Mouse (Mus musculus) embryonic facial prominence, embryonic 12.5 days (tissue): Measurements from ENCODE around the gene Ptpn5. TPM values are rescaled to one million over a fixed set of nuclear protein-coding genes. Genes with fewer than 3 reads are reported as not detected.

Experiments
- ATAC-seq: fragments of 200-750 bp; cut with Nextera tagmentation; 2 replicates; pipeline ENCODE4 v1.8.0; 2017; ENCODE audit not compliant: insufficient number of reproducible peaks, insufficient read depth, low FRiP score, low TSS enrichment
- H3K27ac ChIP-seq: fragments of 300-500 bp; sonication (generic); 2 replicates; pipeline ENCODE4 v1.5.1; 2016; ENCODE audit warnings: mild to moderate bottlenecking
- H3K27me3 ChIP-seq: fragments of 300-500 bp; sonication (generic); 2 replicates; pipeline ENCODE4 v1.6.1; 2016; ENCODE audit warnings: mild to moderate bottlenecking, moderate library complexity
- H3K36me3 ChIP-seq: fragments of 300-500 bp; sonication (generic); 2 replicates; pipeline ENCODE4 v1.6.1; 2016; ENCODE audit warnings: mild to moderate bottlenecking
- H3K4me1 ChIP-seq: fragments of 300-500 bp; sonication (generic); 2 replicates; pipeline ENCODE4 v1.6.1; 2016
- H3K4me2 ChIP-seq: fragments of 300-500 bp; sonication (generic); replicated peaks from 2 replicates; pipeline ENCODE4 v1.6.1; 2016; ENCODE audit warnings: mild to moderate bottlenecking, moderate library complexity
- H3K4me3 ChIP-seq: fragments of 300-500 bp; sonication (generic); 2 replicates; pipeline ENCODE4 v1.5.1; 2016; ENCODE audit warnings: mild to moderate bottlenecking
- H3K9ac ChIP-seq: fragments of 300-500 bp; sonication (generic); 2 replicates; pipeline ENCODE4 v1.6.1; 2016; ENCODE audit warnings: mild to moderate bottlenecking, moderate library complexity
- H3K9me3 ChIP-seq: fragments of 300-500 bp; sonication (generic); 2 replicates; pipeline ENCODE4 v1.6.1; 2016; ENCODE audit warnings: mild to moderate bottlenecking, moderate library complexity
- WGBS: fragments of 180-500 bp; shearing (Covaris S2); methylation state at CpG from one replicate; pipeline ENCODE4 v1.1.7; 2016; 5-methylcytosine and 5-hydroxymethylcytosine counted together
- polyA plus RNA-seq: library from polyadenylated mRNA; unstranded; fragments of >200 nt; fragmentation: Nextera tagmentation; extraction: Ambion mirVana; gene quantifications from 2 replicates; pipeline ENCODE4 v1.2.1, GENCODE M21; 2016

The Ptpn5 gene
- polyA plus RNA-seq, 1 experiment from 2014 or later: 2.3 TPM

DNA sequence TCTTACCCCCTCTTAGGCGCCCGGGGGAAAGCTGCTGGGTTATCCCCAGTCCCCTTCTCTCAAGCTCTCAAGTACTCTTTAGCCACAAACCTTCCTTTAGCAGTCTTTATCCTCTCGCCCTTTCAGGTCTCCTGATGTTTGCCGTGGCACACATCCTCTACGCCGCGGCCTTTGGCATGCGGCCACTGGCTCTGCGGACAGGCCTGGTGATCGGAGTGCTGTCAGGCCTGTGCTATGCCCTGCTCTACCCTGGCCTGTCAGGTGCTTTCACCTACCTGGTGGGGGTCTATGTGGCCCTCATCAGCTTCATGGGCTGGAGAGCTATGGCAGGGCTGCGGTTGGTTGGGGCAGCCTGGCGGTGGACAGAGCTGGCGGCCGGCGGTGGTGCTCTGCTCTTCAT lies 80.2 kb downstream of the Ptpn5 start:
- H3K4me2 ChIP-seq: no peak overlapping the region
- peaks cover 15% of the 10 kb centered on the region for H3K4me1 ChIP-seq
- no peak overlapping the region for H3K9ac ChIP-seq
- 90% methylated on average over 15 of the region's 15 CpGs for WGBS
- ATAC-seq: no peak
- no peaks in the 10 kb centered on the region for H3K9me3 ChIP-seq
- H3K27ac ChIP-seq: no peak overlapping the region
- H3K36me3 ChIP-seq: peaks cover 6% of the 10 kb centered on the region; the same call in 1 of the 2 replicates
- H3K4me3 ChIP-seq: no peak overlapping the region
- H3K27me3 ChIP-seq: no peaks in the 10 kb centered on the region

DNA sequence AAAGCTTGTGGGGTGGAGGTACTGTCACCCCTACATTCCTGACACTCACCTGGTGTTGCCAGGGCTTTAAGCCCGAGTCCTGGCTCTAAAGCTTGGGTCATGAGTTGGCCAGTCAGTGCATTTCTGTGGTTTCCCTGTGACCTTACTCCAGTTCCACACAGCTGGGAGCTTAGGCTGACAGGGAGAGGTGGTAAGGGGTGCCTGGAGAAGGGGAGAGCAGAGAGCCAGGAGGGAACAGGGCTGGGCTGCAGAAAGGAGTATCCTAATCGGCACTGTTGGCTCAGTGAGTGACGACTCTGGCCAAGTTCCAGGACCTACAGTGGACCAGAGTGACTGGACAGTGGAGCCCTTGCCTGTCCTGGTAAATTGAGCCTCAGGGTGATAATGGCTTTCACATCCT lies 81.2 kb downstream of the Ptpn5 start:
- Histone ChIP-seq H3K27me3 (no peaks in the 10 kb centered on the region), H3K9me3 (no peaks in the 10 kb centered on the region), H3K4me2 (peak overlapping the region; percentile 80), H3K36me3 (peaks cover 6% of the 10 kb centered on the region; the same call in 1 of the 2 replicates), H3K9ac (peak overlapping the region; percentile 11; the same call in 1 of the 2 replicates), H3K4me3 (0 out of 2 replicates have a peak overlapping the region, but pooled peaks have one; percentile 4), H3K4me1 (peaks cover 15% of the 10 kb centered on the region), H3K27ac (peak overlapping the region; percentile 58)
- ATAC-seq: no peak
- WGBS: 24% methylated on average over 3 of the region's 3 CpGs

DNA sequence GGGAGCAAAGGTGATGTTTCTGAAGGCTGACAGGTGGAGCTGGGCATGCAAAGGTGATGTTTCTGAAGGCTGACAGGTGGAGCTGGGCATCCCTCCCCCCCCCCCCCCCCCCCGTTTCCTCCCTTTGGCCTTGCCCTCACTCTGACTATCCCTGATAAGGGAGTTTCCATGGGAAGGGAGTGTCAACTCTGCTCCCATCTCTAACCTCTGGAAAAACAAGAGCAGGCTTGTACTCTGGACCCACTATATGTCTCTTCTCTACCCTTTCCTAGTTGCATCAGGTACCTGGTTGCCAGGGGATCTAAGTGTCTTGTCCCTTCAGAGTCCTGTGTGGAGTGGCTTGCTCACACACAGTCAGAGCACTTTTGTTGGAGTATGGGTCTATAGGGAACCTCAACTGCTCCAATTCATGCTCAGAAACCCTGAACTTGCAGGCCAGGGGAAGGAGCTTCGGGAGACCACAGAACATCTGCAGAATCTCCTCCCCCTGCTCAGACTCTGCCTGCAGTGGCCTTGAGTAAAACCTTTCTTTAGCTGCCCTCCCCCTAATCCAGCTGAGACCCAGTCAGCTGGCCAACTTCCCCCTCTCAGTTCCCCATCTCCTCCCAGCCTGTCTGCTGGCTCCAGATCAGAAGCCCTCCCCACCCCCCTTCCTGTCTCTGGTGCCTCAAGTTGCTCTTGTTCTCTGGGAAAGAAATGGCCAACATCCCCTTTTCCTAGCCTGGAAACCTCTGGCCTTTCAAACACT lies 81.9 kb downstream of the Ptpn5 start:
- H3K4me3 ChIP-seq: peak overlapping the region; percentile 81
- peak overlapping the region; percentile 58 for H3K27ac ChIP-seq
- no peak for ATAC-seq
- peak overlapping the region; percentile 11; the same call in 1 of the 2 replicates for H3K9ac ChIP-seq
- H3K9me3 ChIP-seq: no peaks in the 10 kb centered on the region
- H3K36me3 ChIP-seq: peaks cover 6% of the 10 kb centered on the region; the same call in 1 of the 2 replicates
- H3K27me3 ChIP-seq: no peaks in the 10 kb centered on the region
- 2% methylated on average over 2 of the region's 2 CpGs for WGBS
- peaks cover 15% of the 10 kb centered on the region for H3K4me1 ChIP-seq
- H3K4me2 ChIP-seq: peak overlapping the region; percentile 80

DNA sequence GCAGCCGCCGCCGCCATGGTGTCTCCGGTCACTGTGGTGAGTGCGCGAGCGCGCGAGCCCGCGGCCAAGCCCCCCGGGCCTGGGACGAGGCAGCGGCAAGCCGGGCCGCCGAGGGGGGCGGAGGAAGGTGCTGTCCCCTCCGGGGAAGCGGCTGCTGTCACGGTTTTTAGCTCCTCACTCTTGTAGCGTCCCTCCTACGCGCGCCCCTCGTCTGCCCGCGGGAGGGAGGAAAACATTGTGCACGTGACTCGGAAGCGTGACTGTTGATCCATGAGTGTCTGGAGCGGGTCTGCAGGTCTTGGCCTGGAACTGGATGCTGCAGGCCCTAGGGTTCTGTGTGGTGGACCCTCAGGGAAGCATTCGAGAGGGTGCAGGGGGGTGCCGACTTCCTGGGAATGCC lies 82.7 kb downstream of the Ptpn5 start:
- H3K4me3 ChIP-seq: peak overlapping the region; percentile 81
- H3K27ac ChIP-seq: peak overlapping the region; percentile 94
- no peaks in the 10 kb centered on the region for H3K27me3 ChIP-seq
- ATAC-seq: peak; percentile 70
- peak overlapping the region; percentile 80 for H3K4me2 ChIP-seq
- peak overlapping the region; percentile 82 for H3K9ac ChIP-seq
- H3K4me1 ChIP-seq: peaks cover 15% of the 10 kb centered on the region
- no peaks in the 10 kb centered on the region for H3K9me3 ChIP-seq
- WGBS: 0% methylated on average over 34 of the region's 34 CpGs
- peaks cover 6% of the 10 kb centered on the region; the same call in 1 of the 2 replicates for H3K36me3 ChIP-seq

DNA sequence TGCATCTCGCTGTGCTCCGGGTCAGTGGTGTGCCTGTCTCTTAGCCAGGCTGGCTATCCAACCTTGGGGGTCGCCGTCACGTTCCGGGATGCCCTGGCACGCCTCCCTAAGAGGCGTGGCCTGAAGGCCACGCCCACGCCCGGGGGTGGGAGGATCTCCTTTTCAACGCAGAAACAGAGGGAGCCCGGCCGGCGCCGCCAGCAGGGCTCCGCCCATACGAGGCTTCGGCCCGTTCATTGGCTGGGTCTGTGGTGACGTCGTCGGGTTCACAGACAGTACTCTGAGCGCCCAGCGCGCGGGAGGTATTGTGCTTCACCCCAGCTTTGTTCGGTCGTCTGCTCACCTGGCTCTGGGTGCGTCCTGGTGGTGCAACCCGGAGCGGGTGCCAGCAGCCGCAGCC lies 83.1 kb downstream of the Ptpn5 start, which contains the start of gene Tmem86a:
Tmem86a (plus strand) TSS at position 236 of the 400 bp plus-strand sequence.
- Histone ChIP-seq H3K4me1 (peaks cover 15% of the 10 kb centered on the region), H3K4me3 (peak within 1 kb of the TSS; percentile 81), H3K27me3 (no peaks in the 10 kb centered on the region), H3K4me2 (peak within 1 kb of the TSS; percentile 80), H3K9ac (peak within 1 kb of the TSS; percentile 82), H3K27ac (peak within 1 kb of the TSS; percentile 94), H3K9me3 (no peaks in the 10 kb centered on the region), H3K36me3 (peaks cover 6% of the 10 kb centered on the region; the same call in 1 of the 2 replicates)
- ATAC-seq: peak; percentile 97
- WGBS: under 1% methylated on average over 33 of the region's 33 CpGs

DNA sequence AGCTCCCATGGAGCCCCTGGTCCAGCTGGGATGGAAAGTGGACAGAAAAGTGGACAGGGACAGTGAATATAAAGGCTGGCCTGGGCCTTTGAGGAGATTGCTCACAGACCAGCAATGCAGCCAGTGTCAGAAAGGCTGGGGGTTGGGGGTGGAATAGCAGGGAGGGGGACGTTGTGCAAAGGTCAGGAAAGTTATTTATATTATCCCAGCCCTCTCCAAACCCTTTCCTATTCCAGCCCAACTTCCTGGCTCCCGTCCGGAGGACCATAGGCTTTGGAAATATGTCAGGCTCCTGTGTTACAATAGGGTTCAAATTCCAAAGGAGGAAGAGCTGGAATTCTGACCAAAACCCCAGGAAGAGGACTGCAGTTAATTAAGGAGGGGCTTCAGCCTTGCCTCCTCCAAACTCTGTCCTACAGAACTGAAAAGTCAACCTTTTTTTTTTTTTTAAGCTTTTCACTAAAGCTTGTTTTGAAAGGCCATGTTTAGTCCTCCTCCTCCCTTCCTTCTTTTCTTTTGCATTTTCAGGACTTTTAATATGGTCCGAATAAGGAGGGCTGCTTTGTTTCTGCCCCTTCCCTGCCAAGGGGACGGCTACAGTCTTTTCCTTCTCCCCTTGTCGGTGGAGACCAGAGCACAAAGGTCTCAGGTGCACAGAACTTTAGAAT lies 90.5 kb downstream of the Ptpn5 start:
- Histone ChIP-seq H3K4me2 (no peak overlapping the region), H3K9me3 (no peaks in the 10 kb centered on the region), H3K27ac (no peak overlapping the region), H3K27me3 (no peaks in the 10 kb centered on the region), H3K4me3 (no peak overlapping the region), H3K4me1 (no peaks in the 10 kb centered on the region), H3K9ac (no peak overlapping the region), H3K36me3 (no peaks in the 10 kb centered on the region)
- no peak for ATAC-seq
- 26% methylated on average over 6 of the region's 6 CpGs for WGBS

DNA sequence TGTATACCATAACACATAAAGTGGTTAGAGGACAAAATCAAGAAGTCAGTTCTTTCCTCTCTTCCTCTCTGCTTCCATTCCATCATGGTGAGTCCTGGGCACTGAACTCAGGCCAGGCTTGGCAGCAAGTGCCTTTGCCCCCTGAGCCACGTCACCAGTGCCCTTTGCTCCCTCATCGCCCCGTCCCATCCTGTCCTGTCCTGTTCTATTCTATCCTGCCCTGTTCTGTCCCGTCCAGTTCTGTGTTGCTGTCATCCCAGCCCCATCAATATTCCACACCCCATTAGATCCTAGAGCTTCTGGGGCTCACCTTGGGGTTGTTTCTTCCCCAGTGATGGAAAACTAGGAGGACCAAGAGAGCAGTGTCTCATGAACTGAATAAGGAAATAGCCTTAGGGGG lies 91.4 kb downstream of the Ptpn5 start:
- no peaks in the 10 kb centered on the region for H3K4me1 ChIP-seq
- H3K4me3 ChIP-seq: no peak overlapping the region
- ATAC-seq: no peak
- H3K36me3 ChIP-seq: no peaks in the 10 kb centered on the region
- no peak overlapping the region for H3K27ac ChIP-seq
- H3K4me2 ChIP-seq: no peak overlapping the region
- no peaks in the 10 kb centered on the region for H3K9me3 ChIP-seq
- no peaks in the 10 kb centered on the region for H3K27me3 ChIP-seq
- no peak overlapping the region for H3K9ac ChIP-seq
- 75% methylated on average over 4 of the region's 4 CpGs for WGBS

DNA sequence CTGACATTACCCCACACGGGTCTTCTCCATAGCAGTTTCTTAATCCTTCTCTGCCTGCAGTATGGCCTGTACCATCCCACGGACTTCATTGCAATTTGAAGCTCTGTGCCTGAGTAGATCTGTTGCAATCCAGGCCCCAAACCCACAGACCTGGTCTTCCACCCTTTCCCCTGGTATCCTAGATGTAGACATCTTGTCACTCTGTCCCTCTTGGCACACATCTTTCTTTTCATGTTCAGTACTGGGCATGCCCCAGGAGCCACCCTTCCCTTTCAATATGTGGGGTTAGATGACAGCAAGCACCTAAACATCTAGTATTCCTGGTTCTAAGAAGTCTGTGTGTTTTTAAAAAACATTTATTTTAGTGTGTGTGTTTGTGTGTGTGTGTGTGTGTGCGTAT lies 91.8 kb downstream of the Ptpn5 start:
- H3K27me3 ChIP-seq: no peaks in the 10 kb centered on the region
- H3K9me3 ChIP-seq: no peaks in the 10 kb centered on the region
- no peak overlapping the region for H3K4me3 ChIP-seq
- ATAC-seq: no peak
- WGBS: 80% methylated on average over 3 of the region's 3 CpGs
- no peak overlapping the region for H3K27ac ChIP-seq
- no peaks in the 10 kb centered on the region for H3K4me1 ChIP-seq
- no peak overlapping the region for H3K4me2 ChIP-seq
- H3K9ac ChIP-seq: no peak overlapping the region
- no peaks in the 10 kb centered on the region for H3K36me3 ChIP-seq

DNA sequence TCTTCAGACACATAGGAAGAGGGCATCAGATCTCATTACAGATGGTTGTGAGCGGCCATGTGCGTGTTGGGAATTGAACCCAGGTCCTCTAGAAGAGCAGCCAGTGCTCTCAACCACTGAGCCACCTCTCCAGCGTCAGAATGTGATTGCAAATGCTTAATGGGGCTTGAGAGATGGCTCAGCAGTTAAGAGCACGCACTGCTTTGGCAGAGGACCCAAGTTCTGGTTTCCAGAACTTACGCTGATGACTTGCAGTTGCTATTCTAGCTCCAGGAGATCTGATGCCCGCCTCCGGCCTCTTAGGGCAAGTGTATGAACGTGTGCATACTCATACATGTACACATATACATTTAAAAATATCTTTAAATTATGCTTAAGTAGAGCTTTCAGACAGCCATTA lies 98.1 kb downstream of the Ptpn5 start:
- no peak overlapping the region for H3K4me2 ChIP-seq
- H3K9ac ChIP-seq: no peak overlapping the region
- WGBS: 83% methylated on average over 8 of the region's 8 CpGs
- ATAC-seq: no peak
- H3K27me3 ChIP-seq: no peaks in the 10 kb centered on the region
- H3K4me1 ChIP-seq: no peaks in the 10 kb centered on the region
- no peaks in the 10 kb centered on the region for H3K9me3 ChIP-seq
- H3K27ac ChIP-seq: no peak overlapping the region
- H3K4me3 ChIP-seq: no peak overlapping the region
- H3K36me3 ChIP-seq: no peaks in the 10 kb centered on the region

DNA sequence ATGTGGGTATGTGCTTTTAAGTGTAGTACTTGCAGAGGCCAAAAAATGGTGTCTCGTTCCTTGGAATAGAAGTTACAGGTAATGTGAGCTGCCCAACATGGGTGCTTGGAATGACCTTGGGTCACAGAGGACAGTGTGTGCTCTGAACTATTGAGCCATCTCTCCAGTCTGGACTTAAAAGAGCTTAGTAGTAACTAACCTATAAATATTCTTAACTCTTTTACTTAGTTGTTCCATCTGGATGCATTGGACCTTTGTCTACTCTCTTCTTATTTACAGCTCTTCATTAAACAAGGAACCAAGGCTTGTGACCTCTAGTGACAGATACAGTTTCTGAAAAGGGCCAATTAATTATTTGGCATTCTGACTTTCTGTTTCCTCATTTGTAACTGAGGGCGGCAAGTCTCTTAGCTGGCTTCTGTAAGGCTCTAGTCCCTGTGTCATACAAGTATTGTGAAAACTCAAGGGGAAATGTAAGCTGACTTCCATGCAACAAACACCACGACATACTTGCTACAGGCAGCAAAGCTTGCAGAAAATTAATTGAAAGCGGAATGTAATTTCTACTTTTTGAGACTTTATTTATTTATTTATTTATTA lies 98.6 kb downstream of the Ptpn5 start:
- H3K4me3 ChIP-seq: no peak overlapping the region
- H3K36me3 ChIP-seq: no peaks in the 10 kb centered on the region
- WGBS: 93% methylated on average over 4 of the region's 4 CpGs
- no peak overlapping the region for H3K4me2 ChIP-seq
- no peaks in the 10 kb centered on the region for H3K27me3 ChIP-seq
- no peak for ATAC-seq
- H3K4me1 ChIP-seq: no peaks in the 10 kb centered on the region
- H3K27ac ChIP-seq: no peak overlapping the region
- H3K9ac ChIP-seq: no peak overlapping the region
- H3K9me3 ChIP-seq: no peaks in the 10 kb centered on the region

DNA sequence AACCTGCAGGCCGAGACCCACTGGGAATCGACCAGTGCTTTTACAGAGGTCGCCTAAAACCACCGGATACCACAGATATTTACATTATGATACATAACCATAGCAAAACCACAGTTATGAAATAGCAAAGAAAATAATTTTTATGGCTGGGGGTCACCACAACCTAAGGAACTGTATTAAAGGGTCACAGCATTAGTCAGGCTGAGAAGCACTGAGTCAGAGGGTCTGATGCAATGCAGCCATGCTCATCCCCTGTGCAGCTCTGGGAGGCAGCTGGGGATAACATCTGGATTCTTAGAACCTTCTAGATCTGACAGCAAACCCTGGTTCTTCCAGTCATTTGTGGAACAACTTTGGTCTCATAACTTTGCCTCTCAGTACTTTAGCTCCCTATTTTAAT lies 102.1 kb downstream of the Ptpn5 start:
- Histone ChIP-seq H3K27me3 (no peaks in the 10 kb centered on the region), H3K4me1 (no peaks in the 10 kb centered on the region), H3K36me3 (no peaks in the 10 kb centered on the region), H3K9me3 (no peaks in the 10 kb centered on the region), H3K27ac (no peak overlapping the region), H3K4me3 (no peak overlapping the region), H3K9ac (no peak overlapping the region), H3K4me2 (no peak overlapping the region)
- 63% methylated on average over 4 of the region's 4 CpGs for WGBS
- no peak for ATAC-seq
